Mouse (Mus musculus): ENCODE measurements around the gene Cmip.
"Not testable (repeated sequence)": the region's sequence is repeated elsewhere in the genome, so short reads cannot be mapped to it uniquely, and the experiment has no call there.

Cmip gene

GRCm38 (mm10) chr8:117393853-117394252 is 137.0 kb downstream of the Cmip start:
- DNase-seq, result no peak

GRCm38 (mm10) chr8:117395055-117395454 is 138.2 kb downstream of the Cmip start:
- DNase-seq, result no peak

- no peak for DNase-seq
These were observed 140.0 kb downstream of the Cmip start for GRCm38 (mm10) chr8:117396884-117397283.

- DNase-seq, result no peak
These were observed 140.9 kb downstream of the Cmip start for GRCm38 (mm10) chr8:117397751-117398150.

GRCm38 (mm10) chr8:117399229-117399628 is 142.4 kb downstream of the Cmip start:
- DNase-seq, result no peak

GRCm38 (mm10) chr8:117400820-117401219 is 144.0 kb downstream of the Cmip start:
- peak; percentile 38 for DNase-seq

GRCm38 (mm10) chr8:117401880-117402279 is 145.0 kb downstream of the Cmip start:
- DNase-seq, result no peak

GRCm38 (mm10) chr8:117402911-117403704 is 146.2 kb downstream of the Cmip start:
- no peak for DNase-seq

GRCm38 (mm10) chr8:117403705-117404476 is 147.0 kb downstream of the Cmip start:
- peak; percentile 32 for DNase-seq

GRCm38 (mm10) chr8:117406081-117406480 is 149.2 kb downstream of the Cmip start:
- DNase-seq, result no peak

- no peak for DNase-seq
These were observed 151.8 kb downstream of the Cmip start for GRCm38 (mm10) chr8:117408634-117409033.

- no peak for DNase-seq
These were observed 152.2 kb downstream of the Cmip start for GRCm38 (mm10) chr8:117409056-117409455.

GRCm38 (mm10) chr8:117410391-117410790 is 153.5 kb downstream of the Cmip start:
- peak; percentile 63 for DNase-seq

GRCm38 (mm10) chr8:117410901-117411300 is 154.0 kb downstream of the Cmip start:
- peak; percentile 59 for DNase-seq

- no peak for DNase-seq
These were observed 155.4 kb downstream of the Cmip start for GRCm38 (mm10) chr8:117412232-117412631.

GRCm38 (mm10) chr8:117417830-117418229 is 161.0 kb downstream of the Cmip start:
- no peak for DNase-seq

- peak; percentile 34 for DNase-seq
These were observed 164.1 kb downstream of the Cmip start for GRCm38 (mm10) chr8:117420841-117421534.

- DNase-seq, result no peak
These were observed 165.0 kb downstream of the Cmip start for GRCm38 (mm10) chr8:117421838-117422237.

- no peak for DNase-seq
These were observed 165.5 kb downstream of the Cmip start for GRCm38 (mm10) chr8:117422343-117422742.

- DNase-seq, result peak; percentile 30
These were observed 166.2 kb downstream of the Cmip start for GRCm38 (mm10) chr8:117423029-117423428.

- not testable (repeated sequence) for DNase-seq
These were observed 171.0 kb downstream of the Cmip start for GRCm38 (mm10) chr8:117427816-117428215.

- no peak for DNase-seq
These were observed 171.8 kb downstream of the Cmip start for GRCm38 (mm10) chr8:117428524-117429162.

- no peak for DNase-seq
These were observed 173.8 kb downstream of the Cmip start for GRCm38 (mm10) chr8:117430624-117431023.
